Mouse (Mus musculus): ENCODE results near the gene Fam83g.

Fam83g gene

DNA sequence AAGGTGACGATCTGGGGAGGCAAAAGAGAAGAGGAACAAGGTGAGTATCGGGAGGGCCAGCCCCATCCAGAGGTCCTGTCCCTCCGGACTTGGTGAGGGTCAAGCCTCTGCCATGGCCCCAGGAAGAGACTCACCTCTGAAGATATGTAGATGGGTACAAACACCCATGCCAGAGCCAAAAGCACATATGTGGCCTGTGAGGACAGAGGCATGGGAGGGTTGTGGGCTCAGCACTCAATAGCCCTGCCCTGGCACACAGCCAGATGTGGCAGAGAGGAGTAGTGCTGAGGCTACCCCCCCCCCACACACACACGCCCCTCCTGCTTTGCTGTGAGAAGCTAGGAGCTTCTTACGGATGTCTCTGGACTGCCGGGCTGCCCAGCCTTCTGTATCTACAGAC, 31.2 kb downstream of the Fam83g start:
- DNase-seq (ENCODE audit: low read depth, low spot score): no peak

DNA sequence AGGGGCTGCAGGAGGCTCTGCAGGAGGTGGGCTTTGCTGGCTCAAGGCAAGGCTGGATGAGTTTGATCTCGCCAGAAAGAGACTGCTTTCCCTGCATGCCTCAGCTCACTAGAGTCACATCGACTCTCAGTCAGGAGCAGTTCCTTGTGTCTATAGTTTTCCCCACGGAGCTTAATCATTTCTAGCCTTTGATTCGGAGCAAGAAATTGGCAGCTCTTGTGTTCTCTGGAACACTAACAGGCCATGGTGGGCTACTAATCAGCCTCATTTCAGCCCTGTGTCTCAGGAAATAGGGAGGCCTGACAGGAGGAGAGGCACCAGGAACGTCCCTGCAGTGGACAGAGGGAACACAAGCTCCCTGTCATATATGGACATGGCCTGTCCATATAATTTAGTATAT, 34.1 kb downstream of the Fam83g start:
- DNase-seq (ENCODE audit: low read depth, low spot score): no peak

- no peak for DNase-seq (ENCODE audit: low read depth, low spot score)
Measured at GRCm38 (mm10) chr11:61719387-61719786, 35.5 kb downstream of the Fam83g start.

DNA sequence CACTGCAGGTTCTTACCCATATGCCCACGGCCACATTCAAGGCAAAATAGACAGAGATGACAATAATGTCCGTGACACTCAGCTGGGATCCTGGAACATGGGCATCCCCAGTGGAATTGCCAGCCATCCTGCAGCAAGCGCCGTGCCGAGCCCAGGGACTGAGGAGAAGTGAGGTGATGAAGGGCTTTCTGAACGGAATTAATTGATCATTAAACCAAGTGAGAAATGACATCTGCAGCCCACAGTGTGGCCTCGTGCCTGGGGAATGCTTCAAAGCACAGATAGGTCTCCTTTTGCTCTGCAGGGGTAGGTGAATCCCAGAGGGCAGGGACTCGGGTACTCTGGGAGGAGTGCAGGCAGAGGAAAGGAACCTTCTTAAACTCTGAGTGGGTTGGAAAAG, 35.9 kb downstream of the Fam83g start:
- no peak for DNase-seq (ENCODE audit: low read depth, low spot score)

DNA sequence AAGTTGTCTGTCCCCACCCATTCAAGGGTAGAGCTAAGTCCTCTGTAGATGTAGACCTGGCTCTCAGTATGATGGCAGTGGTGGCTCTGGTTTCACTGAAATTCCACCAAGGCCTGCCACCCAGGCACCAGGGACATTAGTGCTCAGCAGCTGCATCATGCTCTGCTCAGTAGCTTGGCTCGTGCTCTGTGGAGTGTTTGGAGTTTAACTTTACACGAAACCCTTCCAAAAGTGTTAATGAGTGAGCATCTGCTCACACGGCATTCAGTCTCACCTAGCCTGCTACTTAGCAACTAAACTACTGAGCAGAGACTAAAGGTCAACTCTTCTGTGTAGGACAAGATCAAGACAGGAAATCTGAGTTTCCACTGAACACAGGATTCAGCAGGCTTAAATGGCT, 36.7 kb downstream of the Fam83g start, which contains the start of gene Slc5a10:
Gene Slc5a10 (minus strand): TSS at position 191 of the 400 bp plus-strand sequence.
- DNase-seq (ENCODE audit: low read depth, low spot score): no peak

DNA sequence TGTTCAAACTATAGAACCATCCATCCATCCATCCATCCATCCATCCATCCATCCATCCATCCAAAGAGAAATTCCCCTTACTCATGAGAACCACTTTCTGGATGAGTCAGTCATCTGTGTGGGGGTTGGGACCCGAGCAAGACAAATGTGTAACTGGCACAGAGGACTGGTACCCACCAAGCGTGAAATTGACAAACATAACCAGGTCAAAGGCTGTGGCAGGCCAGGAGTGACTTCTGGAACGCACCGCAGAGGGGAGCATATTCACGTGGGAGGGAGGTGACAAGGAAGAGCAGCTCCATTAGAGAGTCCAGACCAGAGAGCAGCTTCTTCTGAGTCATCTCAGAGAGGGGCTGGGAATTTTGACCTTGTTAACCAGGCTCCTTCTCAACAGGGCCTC, 38.2 kb downstream of the Fam83g start:
- DNase-seq (ENCODE audit: low read depth, low spot score): no peak

DNA sequence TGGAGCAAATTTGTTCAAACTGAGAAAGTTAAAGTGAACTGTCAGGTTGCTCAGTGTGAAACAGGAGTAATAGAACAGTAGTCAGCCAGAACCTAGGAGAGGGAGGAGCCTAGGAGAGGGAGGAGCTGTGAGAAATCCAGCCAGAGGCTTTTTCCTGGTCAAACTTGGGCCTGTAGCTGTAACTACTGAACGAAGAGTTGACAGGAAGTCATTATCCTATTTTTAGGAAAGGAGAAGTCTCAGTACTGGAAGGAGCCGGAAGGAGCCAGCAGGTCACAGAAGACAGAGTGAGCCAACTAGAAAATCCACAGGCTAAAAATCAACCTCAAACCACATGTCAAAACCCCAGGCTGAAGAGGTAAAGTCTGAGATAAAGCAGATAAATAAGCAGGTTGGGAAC, 44.1 kb downstream of the Fam83g start:
- DNase-seq (ENCODE audit: low read depth, low spot score): no peak

DNA sequence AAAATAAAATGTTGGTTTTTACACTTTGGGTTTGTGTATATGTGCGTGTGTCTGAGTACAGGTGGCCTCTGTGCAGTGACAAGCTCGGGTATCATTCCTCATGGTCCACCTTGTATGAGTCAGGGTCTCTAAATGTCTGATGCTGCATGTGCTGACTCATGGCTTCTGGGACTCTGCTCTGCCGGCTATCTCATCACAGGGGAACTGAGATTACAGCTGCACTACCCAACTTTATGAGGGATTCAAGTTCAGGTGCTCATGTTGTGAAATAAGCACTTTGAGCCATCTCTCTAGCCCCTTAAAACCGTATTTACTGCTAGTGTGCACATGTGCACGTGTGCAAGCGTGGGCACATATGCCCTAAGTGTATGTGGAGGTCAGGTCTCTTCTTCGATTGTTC, 48.8 kb downstream of the Fam83g start:
- no peak for DNase-seq (ENCODE audit: low read depth, low spot score)

- no peak for DNase-seq (ENCODE audit: low read depth, low spot score)
Measured at GRCm38 (mm10) chr11:61737290-61737689, 53.4 kb downstream of the Fam83g start.

DNA sequence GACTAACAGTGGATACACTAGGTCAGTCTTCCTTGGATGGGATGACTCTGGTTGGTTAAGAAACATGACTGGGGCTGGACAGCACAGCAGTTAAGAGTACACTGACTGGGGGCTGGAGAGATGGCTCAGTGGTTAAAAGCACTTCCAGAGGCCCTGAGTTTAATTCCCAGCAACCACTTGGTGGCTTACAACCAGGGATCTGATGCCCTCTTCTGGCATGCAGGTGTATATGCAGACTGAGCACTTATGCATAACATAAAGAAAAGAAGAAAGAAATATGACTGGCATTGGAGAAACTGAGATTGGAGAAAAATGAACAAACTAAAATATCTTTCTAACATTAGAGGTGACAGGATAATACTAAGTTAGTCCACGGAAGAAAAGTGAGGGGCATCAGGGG, 56.6 kb downstream of the Fam83g start:
- DNase-seq (ENCODE audit: low read depth, low spot score): no peak

- DNase-seq (ENCODE audit: low read depth, low spot score): no peak
Measured at GRCm38 (mm10) chr11:61743768-61744167, 59.9 kb downstream of the Fam83g start.

DNA sequence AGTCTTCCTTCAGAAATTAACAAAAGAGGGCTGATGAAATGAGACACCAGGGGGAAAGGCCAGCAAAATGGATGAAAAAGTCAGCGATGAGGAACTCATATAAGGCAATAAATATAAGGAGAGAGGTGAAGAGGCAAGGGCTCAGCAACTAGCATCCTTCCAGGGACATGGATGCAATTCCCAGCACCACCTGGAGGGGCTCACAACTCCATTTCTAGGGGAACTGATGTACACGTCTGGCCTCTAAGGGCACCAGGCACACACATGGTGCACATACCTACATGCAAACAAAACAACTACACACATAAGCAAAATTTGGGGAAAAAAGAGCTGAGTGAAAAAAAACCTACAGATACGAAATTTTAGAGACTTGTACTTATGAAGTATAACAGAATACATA, 60.6 kb downstream of the Fam83g start:
- no peak for DNase-seq (ENCODE audit: low read depth, low spot score)

- DNase-seq (ENCODE audit: low read depth, low spot score): no peak
Measured at GRCm38 (mm10) chr11:61745781-61746180, 61.9 kb downstream of the Fam83g start.

GRCm38 (mm10) chr11:61747161-61747560, 63.3 kb downstream of the Fam83g start:
- DNase-seq (ENCODE audit: low read depth, low spot score): no peak

DNA sequence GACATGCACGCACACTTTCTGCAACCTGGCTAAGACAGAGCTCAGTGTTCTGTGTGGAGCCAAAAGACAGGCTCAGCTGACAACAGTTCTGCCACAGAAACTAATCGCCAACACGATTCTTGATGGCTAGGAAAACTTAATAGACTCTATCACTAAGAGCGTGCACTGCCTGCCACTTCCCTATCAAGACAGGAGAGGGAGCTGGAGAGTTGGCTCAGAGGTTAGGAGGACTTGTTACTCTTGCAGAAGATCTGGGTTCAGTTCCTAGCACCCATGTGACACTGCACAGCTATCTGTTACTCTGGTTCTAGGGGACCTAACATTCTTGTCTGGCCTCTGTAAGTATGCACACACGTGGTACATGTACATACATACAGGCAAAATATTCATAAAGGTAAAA, 67.7 kb downstream of the Fam83g start:
- DNase-seq (ENCODE audit: low read depth, low spot score): no peak

GRCm38 (mm10) chr11:61757151-61757550, 73.3 kb downstream of the Fam83g start:
- no peak for DNase-seq (ENCODE audit: low read depth, low spot score)
